Mouse (Mus musculus) intestine, embryonic 15.5 days (tissue): Measurements from ENCODE around the gene Dhx33. TPM values are rescaled to one million over a fixed set of nuclear protein-coding genes. Genes with fewer than 3 reads are reported as not detected.

ENCODE experiments used
- ATAC-seq: fragments of 200-750 bp; cut with Nextera tagmentation; 2 replicates; pipeline ENCODE4 v1.8.0; 2017; ENCODE audit warnings: moderate TSS enrichment, moderate library complexity
- H3K27ac ChIP-seq: fragments of 300-500 bp; sonication (generic); 2 replicates; pipeline ENCODE4 v1.5.1; 2015; ENCODE audit warnings: mild to moderate bottlenecking, inconsistent platforms
- H3K27me3 ChIP-seq: fragments of 300-500 bp; sonication (generic); replicated peaks from 2 replicates; pipeline ENCODE4 v1.6.1; 2015; ENCODE audit warnings: inconsistent platforms
- H3K36me3 ChIP-seq: fragments of 300-500 bp; sonication (generic); 2 replicates; pipeline ENCODE4 v1.6.1; 2015; ENCODE audit warnings: inconsistent platforms
- H3K4me1 ChIP-seq: fragments of 300-500 bp; sonication (generic); replicated peaks from 2 replicates; pipeline ENCODE4 v1.6.1; 2015; ENCODE audit warnings: inconsistent platforms
- H3K4me2 ChIP-seq: fragments of 300-500 bp; sonication (generic); replicated peaks from 2 replicates; pipeline ENCODE4 v1.6.1; 2015; ENCODE audit warnings: mild to moderate bottlenecking, inconsistent platforms
- H3K4me3 ChIP-seq: fragments of 300-500 bp; sonication (generic); replicated peaks from 2 replicates; pipeline ENCODE4 v1.5.1; 2015; ENCODE audit warnings: inconsistent platforms
- H3K9ac ChIP-seq: fragments of 300-500 bp; sonication (generic); 2 replicates; pipeline ENCODE4 v1.6.1; 2015; ENCODE audit warnings: inconsistent platforms
- H3K9me3 ChIP-seq: fragments of 300-500 bp; sonication (generic); 2 replicates; pipeline ENCODE4 v1.6.1; 2016; ENCODE audit warnings: inconsistent platforms
- WGBS: fragments of 180-500 bp; shearing (Covaris S2); methylation state at CpG from one replicate; pipeline ENCODE4 v1.1.7; 2015; 5-methylcytosine and 5-hydroxymethylcytosine counted together
- polyA plus RNA-seq: library from polyadenylated mRNA; unstranded; fragments of >200 nt; fragmentation: Nextera tagmentation; extraction: Ambion mirVana; gene quantifications from 2 replicates; pipeline ENCODE4 v1.2.1, GENCODE M21; 2015

Dhx33 gene
- polyA plus RNA-seq, result 15.0 and 16.0 TPM in 2 replicates

GRCm38 (mm10) chr11:71004316-71004773, at the start of gene Dhx33:
Gene Dhx33 (minus strand): TSS chr11:71004437.
- peak within 1 kb of the TSS; percentile 77 for H3K4me2 ChIP-seq

GRCm38 (mm10) chr11:71052554-71052953, 48.3 kb upstream of the Dhx33 start:
- no peak overlapping the region for H3K9ac ChIP-seq

More at GRCm38 (mm10) chr11:71004316-71004773, at the start of gene Dhx33:
- peak within 1 kb of the TSS; percentile 98 for H3K4me3 ChIP-seq
- H3K27me3 ChIP-seq, result no peaks in the 10 kb centered on the region
- H3K4me1 ChIP-seq, result peaks cover 14% of the 10 kb centered on the region
- H3K36me3 ChIP-seq, result peaks cover 9% of the 10 kb centered on the region; the same call in 1 of the 2 replicates
- ATAC-seq, result peak; percentile 98
- H3K9me3 ChIP-seq, result no peaks in the 10 kb centered on the region
- under 1% methylated on average over 35 of the region's 35 CpGs for WGBS
- H3K27ac ChIP-seq, result peak within 1 kb of the TSS; percentile 79
- H3K9ac ChIP-seq, result peak within 1 kb of the TSS; percentile 77

GRCm38 (mm10) chr11:71039526-71040298, 35.5 kb upstream of the Dhx33 start:
- WGBS, result 98% methylated on average over 5 of the region's 5 CpGs
- Histone ChIP-seq H3K9ac (no peak overlapping the region), H3K27me3 (no peaks in the 10 kb centered on the region), H3K9me3 (no peaks in the 10 kb centered on the region), H3K4me2 (no peak overlapping the region), H3K4me1 (no peaks in the 10 kb centered on the region), H3K4me3 (no peak overlapping the region), H3K36me3 (no peaks in the 10 kb centered on the region), H3K27ac (no peak overlapping the region)
- ATAC-seq, result no peak

More at GRCm38 (mm10) chr11:71052554-71052953, 48.3 kb upstream of the Dhx33 start:
- Histone ChIP-seq H3K27ac (no peak overlapping the region), H3K9me3 (no peaks in the 10 kb centered on the region), H3K4me3 (no peak overlapping the region), H3K27me3 (no peaks in the 10 kb centered on the region), H3K4me1 (no peaks in the 10 kb centered on the region), H3K4me2 (no peak overlapping the region), H3K36me3 (no peaks in the 10 kb centered on the region)
- ATAC-seq, result no peak
- 8% methylated on average over 1 of the region's 1 CpGs for WGBS

GRCm38 (mm10) chr11:71033163-71033761, 29.0 kb upstream of the Dhx33 start, which contains the start of gene 6330403K07Rik:
Gene 6330403K07Rik (minus strand): TSS chr11:71033513.
- under 1% methylated on average over 30 of the region's 31 CpGs for WGBS
- peak within 1 kb of the TSS; percentile 62 for H3K9ac ChIP-seq
- peak; percentile 97 for ATAC-seq

GRCm38 (mm10) chr11:71032491-71033162, 28.4 kb upstream of the Dhx33 start:
- Histone ChIP-seq H3K27ac (peak overlapping the region; percentile 77), H3K4me2 (peak overlapping the region; percentile 87), H3K4me3 (peak overlapping the region; percentile 57), H3K9ac (peak overlapping the region; percentile 62), H3K9me3 (no peaks in the 10 kb centered on the region), H3K4me1 (no peaks in the 10 kb centered on the region), H3K27me3 (no peaks in the 10 kb centered on the region), H3K36me3 (peaks cover 3% of the 10 kb centered on the region; the same call in 1 of the 2 replicates)
- 8% methylated on average over 26 of the region's 26 CpGs for WGBS
- no peak for ATAC-seq

More at GRCm38 (mm10) chr11:71033163-71033761, 29.0 kb upstream of the Dhx33 start, which contains the start of gene 6330403K07Rik:
- Histone ChIP-seq H3K27me3 (no peaks in the 10 kb centered on the region), H3K9me3 (no peaks in the 10 kb centered on the region), H3K27ac (peak within 1 kb of the TSS; percentile 77), H3K4me1 (no peaks in the 10 kb centered on the region), H3K36me3 (no peaks in the 10 kb centered on the region), H3K4me2 (peak within 1 kb of the TSS; percentile 87), H3K4me3 (peak within 1 kb of the TSS; percentile 57)

GRCm38 (mm10) chr11:71032070-71032469, 27.8 kb upstream of the Dhx33 start:
- no peak for ATAC-seq
- Histone ChIP-seq H3K36me3 (peaks cover 3% of the 10 kb centered on the region; the same call in 1 of the 2 replicates), H3K9me3 (no peaks in the 10 kb centered on the region), H3K27ac (no peak overlapping the region), H3K4me2 (peak overlapping the region; percentile 87), H3K9ac (0 out of 2 replicates have a peak overlapping the region, but pooled peaks have one; percentile 62), H3K4me1 (no peaks in the 10 kb centered on the region), H3K27me3 (no peaks in the 10 kb centered on the region), H3K4me3 (peak overlapping the region; percentile 57)
- 64% methylated on average over 7 of the region's 7 CpGs for WGBS

- 73% methylated on average over 3 of the region's 3 CpGs for WGBS
- peaks cover 17% of the 10 kb centered on the region for H3K36me3 ChIP-seq
- no peak overlapping the region for H3K4me2 ChIP-seq
- no peak overlapping the region for H3K4me3 ChIP-seq
- H3K9me3 ChIP-seq, result no peaks in the 10 kb centered on the region
- H3K27me3 ChIP-seq, result no peaks in the 10 kb centered on the region
- no peak overlapping the region for H3K27ac ChIP-seq
- H3K9ac ChIP-seq, result no peak overlapping the region
- ATAC-seq, result no peak
- no peaks in the 10 kb centered on the region for H3K4me1 ChIP-seq
Observed at GRCm38 (mm10) chr11:71029403-71030118, 25.3 kb upstream of the Dhx33 start.

GRCm38 (mm10) chr11:71028280-71028679, 24.0 kb upstream of the Dhx33 start:
- H3K4me3 ChIP-seq, result no peak overlapping the region
- ATAC-seq, result no peak
- WGBS, result 76% methylated on average over 3 of the region's 3 CpGs
- H3K27me3 ChIP-seq, result no peaks in the 10 kb centered on the region
- H3K4me1 ChIP-seq, result no peaks in the 10 kb centered on the region
- H3K27ac ChIP-seq, result no peak overlapping the region
- no peak overlapping the region for H3K9ac ChIP-seq
- H3K9me3 ChIP-seq, result no peaks in the 10 kb centered on the region
- peaks cover 18% of the 10 kb centered on the region for H3K36me3 ChIP-seq
- no peak overlapping the region for H3K4me2 ChIP-seq

- H3K27me3 ChIP-seq, result no peaks in the 10 kb centered on the region
- WGBS, result under 1% methylated on average over 71 of the region's 71 CpGs
- peak within 1 kb of the TSS; percentile 86 for H3K4me3 ChIP-seq
- peak within 1 kb of the TSS; percentile 96 for H3K27ac ChIP-seq
- peak within 1 kb of the TSS; percentile 76 for H3K4me2 ChIP-seq
- peak; percentile 100 for ATAC-seq
- H3K9ac ChIP-seq, result peak within 1 kb of the TSS; percentile 93
- H3K36me3 ChIP-seq, result 0 out of 2 replicates have a peak, but pooled peaks cover 5% of the 10 kb centered on the region
- H3K4me1 ChIP-seq, result 0 out of 2 replicates have a peak, but pooled peaks cover 6% of the 10 kb centered on the region
- no peaks in the 10 kb centered on the region for H3K9me3 ChIP-seq
Observed at GRCm38 (mm10) chr11:71019201-71020068, 15.2 kb upstream of the Dhx33 start, which contains the start of the genes Mis12 and Derl2. Gene Mis12 (plus strand): TSS chr11:71019611. Gene Derl2 (minus strand): TSS chr11:71019841.

- Histone ChIP-seq H3K4me1 (0 out of 2 replicates have a peak, but pooled peaks cover 6% of the 10 kb centered on the region), H3K27me3 (no peaks in the 10 kb centered on the region), H3K36me3 (0 out of 2 replicates have a peak, but pooled peaks cover 5% of the 10 kb centered on the region), H3K9me3 (no peaks in the 10 kb centered on the region), H3K9ac (peak overlapping the region; percentile 93), H3K4me3 (peak overlapping the region; percentile 86), H3K27ac (peak overlapping the region; percentile 75), H3K4me2 (peak overlapping the region; percentile 75)
- ATAC-seq, result peak; percentile 48
- WGBS, result 4% methylated on average over 28 of the region's 28 CpGs
Observed at GRCm38 (mm10) chr11:71018416-71019200, 14.4 kb upstream of the Dhx33 start.
